23 mouse cellular contexts compared by ENCODE assay signal in genomic region chr6:137210991-137211390, GRCm38 (mm10). TPM values are rescaled to one million over a fixed set of nuclear protein-coding genes. Genes with fewer than 3 reads are reported as not detected.
A peak's percentile ranks its signal among the peaks of the same experiment; 100 is the strongest.
DNase-seq lines count a peak whose midpoint lies in the region; ATAC-seq lines count a peak whose summit lies in the region.
"Had no signal": no experiment of that assay in that cellular context is flagged by ENCODE, and none has a peak within 500 bp of the region (broad histone marks: within the 10 kb centered on the region; RNA-seq: fewer than 3 reads in every experiment).

No protein-coding gene starts in this region.

- H3K9ac ChIP-seq in forebrain, embryonic 11.5 days (ENCODE audit: low read length) = no peak overlapping the region
- no peak overlapping the region for H3K9ac ChIP-seq in forebrain, embryonic 13.5 days
- no peak overlapping the region for H3K9ac ChIP-seq in limb, embryonic 11.5 days (ENCODE audit: low read length)

- DNase-seq in forebrain, embryonic 11.5 days (ENCODE audit: low spot score) = peak; percentile 34
- peak; percentile 75 for DNase-seq in heart, adult 11 months
- no peak for DNase-seq in heart, postnatal 10 days
- DNase-seq in heart, embryonic 10.5 days (ENCODE audit: low spot score) = peak; percentile 58
- no peak for DNase-seq in heart, adult 8-10 months (ENCODE audit: low spot score)
- DNase-seq in limb, embryonic 11.5 days (ENCODE audit: low spot score) = peak; percentile 7
- no peak for DNase-seq in limb, embryonic 10.5 days (ENCODE audit: low spot score)
- DNase-seq: adrenal gland, adult 2 months; adrenal gland, adult 8-10 months; adrenal gland, postnatal 10 days; adrenal gland, postnatal 14 days; adrenal gland, postnatal 25 days; B cell, adult 2 months; cerebellum, adult 11 months; cerebellum, adult 11-12 months had no signal

- WGBS in forebrain, embryonic 11.5 days = 93% methylated on average over 10 of the region's 10 CpGs
- WGBS in forebrain, embryonic 13.5 days = 93% methylated on average over 10 of the region's 10 CpGs
- 84% methylated on average over 10 of the region's 10 CpGs for WGBS in heart, embryonic 10.5 days
- WGBS in limb, embryonic 11.5 days = 91% methylated on average over 10 of the region's 10 CpGs
- 93% methylated on average over 10 of the region's 10 CpGs for WGBS in limb, embryonic 10.5 days

- no peak overlapping the region for H3K27ac ChIP-seq in forebrain, embryonic 11.5 days (ENCODE audit: low read depth, low read length)
- H3K27ac ChIP-seq in forebrain, embryonic 13.5 days = no peak overlapping the region
- H3K27ac ChIP-seq in heart, embryonic 10.5 days = no peak overlapping the region
- H3K27ac ChIP-seq in limb, embryonic 11.5 days (replicated peaks; ENCODE audit: low read depth, low read length) = no peak overlapping the region
- H3K27ac ChIP-seq in limb, embryonic 10.5 days = no peak overlapping the region

- no peaks in the 10 kb centered on the region for H3K9me3 ChIP-seq in forebrain, embryonic 11.5 days (ENCODE audit: control insufficient read depth, low read length)
- no peaks in the 10 kb centered on the region for H3K9me3 ChIP-seq in forebrain, embryonic 13.5 days (replicated peaks)
- H3K9me3 ChIP-seq in heart, embryonic 10.5 days = no peaks in the 10 kb centered on the region
- H3K9me3 ChIP-seq in limb, embryonic 11.5 days (ENCODE audit: control insufficient read depth, low read length) = no peaks in the 10 kb centered on the region
- no peaks in the 10 kb centered on the region for H3K9me3 ChIP-seq in limb, embryonic 10.5 days (replicated peaks)

- no peaks in the 10 kb centered on the region for H3K36me3 ChIP-seq in forebrain, embryonic 11.5 days (ENCODE audit: control insufficient read depth, insufficient read depth, low read length)
- no peaks in the 10 kb centered on the region for H3K36me3 ChIP-seq in forebrain, embryonic 13.5 days (ENCODE audit: poor library complexity, severe bottlenecking)
- H3K36me3 ChIP-seq in heart, embryonic 10.5 days = no peaks in the 10 kb centered on the region
- H3K36me3 ChIP-seq in limb, embryonic 11.5 days (ENCODE audit: control insufficient read depth, insufficient read depth, low read length) = no peaks in the 10 kb centered on the region
- no peaks in the 10 kb centered on the region for H3K36me3 ChIP-seq in limb, embryonic 10.5 days
- H3K36me3 ChIP-seq: G1E had no signal

- no peaks in the 10 kb centered on the region for H3K4me1 ChIP-seq in forebrain, embryonic 11.5 days (replicated peaks; ENCODE audit: control insufficient read depth, insufficient read depth, low read length)
- no peaks in the 10 kb centered on the region for H3K4me1 ChIP-seq in forebrain, embryonic 13.5 days
- no peaks in the 10 kb centered on the region; the same call in 1 of the 2 replicates for H3K4me1 ChIP-seq in heart, embryonic 10.5 days
- no peaks in the 10 kb centered on the region for H3K4me1 ChIP-seq in limb, embryonic 11.5 days (ENCODE audit: control insufficient read depth, insufficient read depth, low read length)
- no peaks in the 10 kb centered on the region for H3K4me1 ChIP-seq in limb, embryonic 10.5 days

- intact Hi-C loops in heart, postnatal 10 days (cut with DNase I) = no loop called here

- no peaks in the 10 kb centered on the region for H3K27me3 ChIP-seq in forebrain, embryonic 11.5 days (ENCODE audit: control insufficient read depth, insufficient read depth, low read length)
- no peaks in the 10 kb centered on the region for H3K27me3 ChIP-seq in forebrain, embryonic 13.5 days
- no peaks in the 10 kb centered on the region for H3K27me3 ChIP-seq in heart, embryonic 10.5 days (ENCODE audit: insufficient read depth, poor library complexity, severe bottlenecking)
- H3K27me3 ChIP-seq in limb, embryonic 11.5 days (ENCODE audit: control insufficient read depth, insufficient read depth, low read length) = no peaks in the 10 kb centered on the region
- H3K27me3 ChIP-seq in limb, embryonic 10.5 days (ENCODE audit: low read depth, poor library complexity, severe bottlenecking) = no peaks in the 10 kb centered on the region
- H3K27me3 ChIP-seq: CH12.LX, Patski had no signal

- no peak for ATAC-seq in forebrain, embryonic 11.5 days (replicated peaks; ENCODE audit: low FRiP score)
- no peak for ATAC-seq in forebrain, embryonic 13.5 days
- ATAC-seq in limb, embryonic 11.5 days (ENCODE audit: insufficient number of reproducible peaks, low FRiP score, low TSS enrichment, low read depth) = no peak
- ATAC-seq: activated CD4-positive, CD25-positive, alpha-beta regulatory T cell, adult 4 months; CD4-positive, CD25-positive, alpha-beta regulatory T cell, adult 4 months had no signal

- H3K4me3 ChIP-seq in forebrain, embryonic 11.5 days (ENCODE audit: low read depth, low read length) = no peak overlapping the region
- H3K4me3 ChIP-seq in forebrain, embryonic 13.5 days = no peak overlapping the region
- no peak overlapping the region for H3K4me3 ChIP-seq in heart, embryonic 10.5 days
- no peak overlapping the region for H3K4me3 ChIP-seq in limb, embryonic 11.5 days (ENCODE audit: low read depth, low read length)
- H3K4me3 ChIP-seq in limb, embryonic 10.5 days = no peak overlapping the region

- no peak overlapping the region for H3K4me2 ChIP-seq in forebrain, embryonic 11.5 days (ENCODE audit: low read depth, low read length, severe bottlenecking)
- no peak overlapping the region for H3K4me2 ChIP-seq in forebrain, embryonic 13.5 days
- H3K4me2 ChIP-seq in limb, embryonic 11.5 days (ENCODE audit: low read depth, severe bottlenecking) = no peak overlapping the region

RNA-seq across cellular contexts. Expression of gene Rerg, which starts 40.7 kb away (rescaled TPM):
- 1.3 and 1.6 TPM in 2 replicates for polyA plus RNA-seq in forebrain, embryonic 11.5 days (2014; fragmentation: Nextera tagmentation; extraction: Ambion mirVana)
- polyA plus RNA-seq in forebrain, embryonic 13.5 days (2015; fragmentation: Nextera tagmentation; extraction: Ambion mirVana) = 3.4 and 4.1 TPM in 2 replicates
- total RNA-seq in heart, postnatal 10 days (2021) = 1 to 10 TPM; 8.9 to 9.4 TPM
- 3.8 and 6.8 TPM in 2 replicates for polyA plus RNA-seq in heart, embryonic 10.5 days (2016; fragmentation: Nextera tagmentation; extraction: Ambion mirVana)
- 1 to 10 TPM; 2.4 to 3.0 (median 2.7) TPM for total RNA-seq in heart, adult 8-10 months (2022)
- 0.85 and 1.3 TPM in 2 replicates for polyA plus RNA-seq in limb, embryonic 11.5 days (2014; fragmentation: Nextera tagmentation; extraction: Ambion mirVana)
- 1.2 and 1.3 TPM in 2 replicates for polyA plus RNA-seq in limb, embryonic 10.5 days (2016; fragmentation: Nextera tagmentation; extraction: Ambion mirVana)
- total RNA-seq: CH12.LX, MEL had no signal
- polyA plus RNA-seq: activated CD4-positive, CD25-positive, alpha-beta regulatory T cell, adult 4 months; CD4-positive, CD25-positive, alpha-beta regulatory T cell, adult 4 months; G1E had no signal

RNA-seq across cellular contexts. Expression of gene Ptpro, which starts 41.1 kb away (rescaled TPM):
- 12.5 and 14.4 TPM in 2 replicates for polyA plus RNA-seq in forebrain, embryonic 11.5 days (2014; fragmentation: Nextera tagmentation; extraction: Ambion mirVana)
- 29.5 and 30.6 TPM in 2 replicates for polyA plus RNA-seq in forebrain, embryonic 13.5 days (2015; fragmentation: Nextera tagmentation; extraction: Ambion mirVana)
- total RNA-seq in heart, postnatal 10 days (2021) = 1 to 10 TPM; 2.6 to 3.7 TPM
- 0.72 and 1.8 TPM in 2 replicates for polyA plus RNA-seq in heart, embryonic 10.5 days (2016; fragmentation: Nextera tagmentation; extraction: Ambion mirVana)
- total RNA-seq in heart, adult 8-10 months (2022) = 1 to 10 TPM; 1.6 to 3.4 (median 2.1) TPM
- polyA plus RNA-seq in limb, embryonic 11.5 days (2014; fragmentation: Nextera tagmentation; extraction: Ambion mirVana) = 0.23 and 0.45 TPM in 2 replicates
- polyA plus RNA-seq in limb, embryonic 10.5 days (2016; fragmentation: Nextera tagmentation; extraction: Ambion mirVana) = 0.10 and 0.24 TPM in 2 replicates
- total RNA-seq: MEL had no signal
- polyA plus RNA-seq: C2C12, G1E, Patski had no signal

Comparison
In these comparisons a context has a peak if more than half of its experiments do, and no peak if none do; other contexts are left out.
1. DNase-seq: peak in forebrain, embryonic 11.5 days (single experiment), heart, adult 11 months (single experiment), heart, embryonic 10.5 days (single experiment) and limb, embryonic 11.5 days (single experiment); none in heart, postnatal 10 days (0 of 2), heart, adult 8-10 months (single experiment) and limb, embryonic 10.5 days (single experiment).